Mouse (Mus musculus) intestine, embryonic 16.5 days (tissue): ENCODE measurements around the gene Agbl5. TPM values are rescaled to one million over a fixed set of nuclear protein-coding genes. Genes with fewer than 3 reads are reported as not detected.
A peak's percentile ranks its signal among the peaks of the same experiment; 100 is the strongest.

Source experiments
- ATAC-seq: fragments of 200-750 bp; cut with Nextera tagmentation; 2 replicates; pipeline ENCODE4 v1.8.0; 2017; ENCODE audit warnings: moderate TSS enrichment, moderate library complexity
- H3K27ac ChIP-seq: fragments of 300-500 bp; sonication (generic); 2 replicates; pipeline ENCODE4 v1.5.1; 2014; ENCODE audit warnings: mild to moderate bottlenecking, low read length
- H3K27me3 ChIP-seq: fragments of 300-500 bp; sonication (generic); replicated peaks from 2 replicates; pipeline ENCODE4 v1.6.1; 2014; ENCODE audit warnings: low read length, control low read depth, mixed read lengths; ENCODE audit not compliant: control insufficient read depth, insufficient read depth
- H3K36me3 ChIP-seq: fragments of 300-500 bp; sonication (generic); 2 replicates; pipeline ENCODE4 v1.6.1; 2014; ENCODE audit warnings: low read length, control low read depth; ENCODE audit not compliant: control insufficient read depth, insufficient read depth
- H3K4me1 ChIP-seq: fragments of 300-500 bp; sonication (generic); 2 replicates; pipeline ENCODE4 v1.6.1; 2014; ENCODE audit warnings: low read length, control low read depth, mixed read lengths; ENCODE audit not compliant: control insufficient read depth, insufficient read depth
- H3K4me2 ChIP-seq: fragments of 300-500 bp; sonication (generic); 2 replicates; pipeline ENCODE4 v1.6.1; 2014; ENCODE audit warnings: low read depth, low read length, control low read depth
- H3K4me3 ChIP-seq: fragments of 300-500 bp; sonication (generic); 2 replicates; pipeline ENCODE4 v1.5.1; 2014; ENCODE audit warnings: mild to moderate bottlenecking, low read length
- H3K9ac ChIP-seq: fragments of 300-500 bp; sonication (generic); 2 replicates; pipeline ENCODE4 v1.6.1; 2014; ENCODE audit warnings: low read depth, low read length
- H3K9me3 ChIP-seq: fragments of 300-500 bp; sonication (generic); 2 replicates; pipeline ENCODE4 v1.6.1; 2016; ENCODE audit warnings: low read length, control low read depth; ENCODE audit not compliant: control insufficient read depth
- WGBS: fragments of 180-500 bp; shearing (Covaris S2); extraction: QIAGEN DNeasy Blood & Tissue Kit; methylation state at CpG from one replicate; pipeline ENCODE4 v1.1.7; 2014; 5-methylcytosine and 5-hydroxymethylcytosine counted together
- polyA plus RNA-seq: library from polyadenylated mRNA; unstranded; fragments of >200 nt; fragmentation: Nextera tagmentation; extraction: Ambion mirVana; gene quantifications from 2 replicates; pipeline ENCODE4 v1.2.1, GENCODE M21; 2015

Agbl5 gene
- polyA plus RNA-seq, 1 experiment from 2014 or later, result 16.3 TPM

GRCm38 (mm10) chr5:30907413-30908059 is 19.0 kb downstream of the Agbl5 start, which contains the start of gene Ost4:
Gene Ost4 (minus strand): TSS chr5:30907788.
- Histone ChIP-seq H3K9ac (peak within 1 kb of the TSS; percentile 71), H3K4me1 (peaks cover 58% of the 10 kb centered on the region), H3K4me3 (peak within 1 kb of the TSS; percentile 68), H3K27ac (peak within 1 kb of the TSS; percentile 96), H3K9me3 (no peaks in the 10 kb centered on the region), H3K27me3 (no peaks in the 10 kb centered on the region), H3K4me2 (peak within 1 kb of the TSS; percentile 93), H3K36me3 (peaks cover 8% of the 10 kb centered on the region; the same call in 1 of the 2 replicates)
- peak; percentile 93 for ATAC-seq
- WGBS, result under 1% methylated on average over 57 of the region's 58 CpGs

- H3K4me3 ChIP-seq, result peak overlapping the region; percentile 68
- H3K9me3 ChIP-seq, result no peaks in the 10 kb centered on the region
- no peaks in the 10 kb centered on the region for H3K27me3 ChIP-seq
- peaks cover 63% of the 10 kb centered on the region for H3K4me1 ChIP-seq
- H3K27ac ChIP-seq, result peak overlapping the region; percentile 96
- ATAC-seq, result peak; percentile 49
- WGBS, result 28% methylated on average over 13 of the region's 13 CpGs
- peaks cover 8% of the 10 kb centered on the region; the same call in 1 of the 2 replicates for H3K36me3 ChIP-seq
- H3K9ac ChIP-seq, result peak overlapping the region; percentile 71
- H3K4me2 ChIP-seq, result peak overlapping the region; percentile 81
Observed at GRCm38 (mm10) chr5:30908426-30909299, 20.2 kb downstream of the Agbl5 start.

DNA sequence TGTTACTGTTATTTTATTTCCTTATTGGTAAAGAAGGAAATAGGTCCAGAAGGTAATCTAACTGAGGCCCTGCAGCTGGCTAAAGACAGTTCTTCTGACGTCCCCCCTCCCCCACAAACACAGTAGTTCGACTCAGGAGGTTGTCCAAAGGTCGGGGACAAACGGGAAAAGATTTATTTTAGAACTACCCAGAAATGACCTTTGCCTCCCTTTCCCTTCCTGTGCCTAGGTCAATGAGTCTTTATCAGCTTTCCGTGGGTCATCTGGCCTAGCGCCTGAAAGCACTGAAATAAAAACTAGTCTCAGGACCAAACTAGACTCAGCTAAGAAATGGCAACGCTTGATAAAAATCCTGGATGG is 20.8 kb downstream of the Agbl5 start:
- H3K4me3 ChIP-seq, result no peak overlapping the region
- H3K4me1 ChIP-seq, result peaks cover 63% of the 10 kb centered on the region
- peak overlapping the region; percentile 96 for H3K27ac ChIP-seq
- H3K36me3 ChIP-seq, result peaks cover 8% of the 10 kb centered on the region; the same call in 1 of the 2 replicates
- H3K27me3 ChIP-seq, result no peaks in the 10 kb centered on the region
- 0 out of 2 replicates have a peak, but pooled peaks have one; percentile 1 for ATAC-seq
- 16% methylated on average over 7 of the region's 7 CpGs for WGBS
- H3K4me2 ChIP-seq, result peak overlapping the region; percentile 81; the same call in 1 of the 2 replicates
- no peaks in the 10 kb centered on the region for H3K9me3 ChIP-seq
- peak overlapping the region; percentile 71 for H3K9ac ChIP-seq

GRCm38 (mm10) chr5:30909863-30910262 is 21.4 kb downstream of the Agbl5 start:
- no peak overlapping the region for H3K4me3 ChIP-seq
- 77% methylated on average over 7 of the region's 7 CpGs for WGBS
- no peaks in the 10 kb centered on the region for H3K27me3 ChIP-seq

GRCm38 (mm10) chr5:30910481-30910880 is 22.0 kb downstream of the Agbl5 start:
- no peak overlapping the region for H3K4me3 ChIP-seq
- H3K9ac ChIP-seq, result peak overlapping the region; percentile 32; the same call in 1 of the 2 replicates
- no peaks in the 10 kb centered on the region for H3K27me3 ChIP-seq
- no peaks in the 10 kb centered on the region for H3K36me3 ChIP-seq
- peaks cover 64% of the 10 kb centered on the region for H3K4me1 ChIP-seq
- peak overlapping the region; percentile 93 for H3K27ac ChIP-seq
- no peak for ATAC-seq
- H3K4me2 ChIP-seq, result no peak overlapping the region
- no peaks in the 10 kb centered on the region for H3K9me3 ChIP-seq

More at GRCm38 (mm10) chr5:30909863-30910262, 21.4 kb downstream of the Agbl5 start:
- peaks cover 5% of the 10 kb centered on the region; the same call in 1 of the 2 replicates for H3K36me3 ChIP-seq
- no peak overlapping the region for H3K9ac ChIP-seq
- H3K4me2 ChIP-seq, result no peak overlapping the region
- peaks cover 64% of the 10 kb centered on the region for H3K4me1 ChIP-seq
- H3K9me3 ChIP-seq, result no peaks in the 10 kb centered on the region
- ATAC-seq, result no peak
- H3K27ac ChIP-seq, result peak overlapping the region; percentile 96

- Histone ChIP-seq H3K4me1 (peaks cover 63% of the 10 kb centered on the region), H3K4me3 (no peak overlapping the region), H3K36me3 (no peaks in the 10 kb centered on the region), H3K27me3 (no peaks in the 10 kb centered on the region), H3K27ac (peak overlapping the region; percentile 93), H3K9ac (peak overlapping the region; percentile 34; the same call in 1 of the 2 replicates), H3K9me3 (no peaks in the 10 kb centered on the region), H3K4me2 (no peak overlapping the region)
- ATAC-seq, result no peak
- 45% methylated on average over 5 of the region's 5 CpGs for WGBS
Observed at GRCm38 (mm10) chr5:30912156-30912555, 23.7 kb downstream of the Agbl5 start.

DNA sequence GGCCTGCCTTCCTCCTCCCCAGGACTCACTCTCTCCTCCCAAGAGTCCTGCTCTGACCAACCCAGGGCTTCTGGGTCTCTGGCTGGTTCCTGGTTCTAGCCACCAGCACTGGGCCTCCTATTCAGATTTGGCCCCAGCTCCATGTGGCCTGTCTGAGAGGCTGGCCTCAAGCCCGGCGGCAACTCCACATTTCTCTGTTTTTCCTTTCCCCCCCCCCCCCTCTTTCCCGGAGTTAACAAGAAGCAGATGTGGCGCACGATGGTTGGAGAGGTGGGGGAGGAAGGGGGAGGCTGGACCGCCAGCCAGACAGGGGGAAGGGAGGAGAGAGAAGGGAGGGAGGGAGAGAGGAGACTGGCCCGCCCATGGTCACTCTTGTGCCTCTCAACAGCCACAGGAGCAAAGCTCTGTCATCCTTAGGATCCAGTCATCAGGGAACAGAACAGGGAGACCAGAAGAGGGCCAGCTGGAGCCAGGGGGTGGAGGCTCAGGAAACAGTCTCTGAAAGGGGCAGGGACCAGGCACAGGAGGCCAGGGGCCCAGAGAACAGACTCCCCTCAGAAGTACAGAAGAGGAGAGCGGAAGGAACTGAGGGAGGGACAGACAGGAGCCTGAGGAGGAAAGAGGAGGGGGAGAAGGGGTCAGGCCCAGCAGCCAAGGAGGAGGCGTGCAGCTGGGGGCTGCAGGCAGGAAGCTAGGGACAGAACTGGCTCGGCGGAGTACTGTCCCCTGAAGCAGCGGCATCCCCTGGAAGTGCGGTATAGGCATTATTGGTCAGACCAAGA is 24.8 kb downstream of the Agbl5 start, which contains the start of gene Emilin1:
Emilin1 (plus strand) TSS at position 343 of the 782 bp plus-strand sequence.
- peak; percentile 66 for ATAC-seq
- Histone ChIP-seq H3K27me3 (no peaks in the 10 kb centered on the region), H3K36me3 (no peaks in the 10 kb centered on the region), H3K9me3 (no peaks in the 10 kb centered on the region), H3K4me1 (peaks cover 60% of the 10 kb centered on the region), H3K27ac (peak within 1 kb of the TSS; percentile 93), H3K4me3 (peak within 1 kb of the TSS; percentile 62), H3K4me2 (peak within 1 kb of the TSS; percentile 77), H3K9ac (peak within 1 kb of the TSS; percentile 81)
- 27% methylated on average over 13 of the region's 13 CpGs for WGBS

GRCm38 (mm10) chr5:30914101-30914635 is 25.7 kb downstream of the Agbl5 start:
- H3K4me2 ChIP-seq, result peak overlapping the region; percentile 77
- no peaks in the 10 kb centered on the region for H3K36me3 ChIP-seq
- H3K27me3 ChIP-seq, result no peaks in the 10 kb centered on the region
- peaks cover 50% of the 10 kb centered on the region for H3K4me1 ChIP-seq
- WGBS, result 39% methylated on average over 7 of the region's 7 CpGs
- ATAC-seq, result no peak
- peak overlapping the region; percentile 81 for H3K9ac ChIP-seq
- peak overlapping the region; percentile 93 for H3K27ac ChIP-seq
- H3K4me3 ChIP-seq, result peak overlapping the region; percentile 62
- H3K9me3 ChIP-seq, result no peaks in the 10 kb centered on the region
